Mouse (Mus musculus) adrenal gland (tissue): Measurements from ENCODE around the gene Sgpl1.

Source experiments
- intact Hi-C: fragments of 180-260 bp; cut with DNase I; formaldehyde crosslinking; loops from one replicate; pipeline ENCODE4 v1.15.1; 2025

Gene Sgpl1

DNA sequence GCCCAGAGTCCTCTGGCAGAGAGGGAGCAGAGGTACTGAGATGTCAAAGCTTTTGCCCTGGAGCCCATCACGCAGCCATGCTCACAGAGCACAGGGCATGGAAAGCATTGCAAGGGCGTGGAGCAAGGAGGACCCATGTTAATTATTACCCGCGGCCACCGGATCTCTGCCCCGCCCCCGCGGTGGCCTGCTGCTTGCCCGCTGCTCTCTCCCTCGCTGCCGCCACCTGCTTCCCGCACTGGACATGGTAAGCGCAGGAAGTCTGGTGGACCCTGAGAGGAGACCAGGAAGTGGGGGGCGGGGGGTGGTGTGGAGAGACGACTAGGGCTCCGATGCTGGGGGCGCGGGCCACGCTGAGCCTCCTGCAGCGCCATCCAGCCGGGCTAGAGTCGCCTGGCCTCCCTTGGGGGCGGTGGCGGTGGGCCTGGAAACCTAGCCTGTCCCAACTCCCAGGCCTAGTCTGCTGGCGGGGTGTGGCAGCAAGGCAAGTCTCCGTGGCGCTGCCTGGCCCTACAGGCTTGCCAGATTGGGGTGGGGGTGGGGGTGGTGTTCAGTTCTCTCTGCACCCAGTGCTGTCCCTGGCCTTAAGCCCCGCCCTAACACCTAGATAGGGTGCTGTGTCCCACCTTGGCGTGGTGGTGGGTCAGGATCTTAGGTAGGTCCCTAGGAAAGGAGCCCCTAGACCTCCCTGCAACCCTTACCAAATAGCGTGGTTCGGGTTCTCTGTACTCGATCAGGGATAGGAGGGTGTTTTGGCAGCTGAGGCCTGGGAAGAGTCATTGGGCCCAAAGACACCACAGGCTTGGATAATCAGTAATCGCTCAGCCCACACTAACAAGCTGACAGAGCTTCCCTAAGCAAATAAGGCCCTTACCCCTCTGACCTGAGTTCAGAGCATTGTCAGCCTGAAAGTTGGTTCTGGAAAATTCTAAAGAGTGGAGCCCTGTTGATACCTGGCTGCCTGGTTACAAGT is 58.0 kb downstream of the Sgpl1 start, which contains the start of gene Pcbd1:
TSS of gene Pcbd1 (plus strand) at position 162 of the 973 bp plus-strand sequence.
- intact Hi-C loops: no loop called here

GRCm38 (mm10) chr10:61088468-61088867 is 59.0 kb downstream of the Sgpl1 start:
- intact Hi-C loops: no loop called here

DNA sequence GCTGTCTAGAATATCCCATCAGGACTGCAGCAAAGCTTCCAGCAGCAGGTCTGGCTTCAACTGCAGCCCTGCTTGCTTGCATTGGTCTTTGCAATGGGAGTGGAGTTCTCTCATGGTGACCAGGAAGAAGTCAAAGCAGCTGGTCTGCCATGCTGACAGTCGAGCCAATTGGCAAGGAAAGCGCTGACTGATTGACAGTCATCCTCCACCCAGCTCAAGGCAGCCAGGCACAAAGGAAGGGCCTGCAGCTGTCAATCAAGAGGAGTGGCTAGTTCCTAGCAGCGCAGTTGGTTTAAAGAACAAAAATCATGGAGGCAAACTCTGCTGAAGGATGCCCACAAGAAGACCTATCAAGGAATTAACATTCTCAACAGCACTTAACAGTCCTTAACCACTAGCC is 61.0 kb downstream of the Sgpl1 start:
- intact Hi-C loops: no loop called here

DNA sequence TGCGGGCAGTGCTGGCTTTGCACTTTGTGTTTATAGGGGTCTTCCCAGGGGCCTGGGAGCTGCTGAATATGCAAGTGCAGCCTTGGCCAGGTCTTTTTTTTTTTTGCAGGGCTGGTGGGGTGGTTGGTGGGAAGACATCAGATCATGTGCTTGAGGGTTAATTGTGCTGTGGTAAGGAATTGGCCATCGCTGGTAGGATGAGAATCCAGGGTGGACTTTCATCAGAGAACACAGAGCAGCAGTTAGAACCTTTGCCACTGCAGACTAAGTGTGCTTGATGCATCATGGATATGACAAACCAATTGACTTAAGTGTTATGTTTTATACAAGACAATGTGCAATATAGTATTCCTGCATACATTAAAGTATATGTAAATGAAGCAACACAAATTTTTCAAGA is 62.1 kb downstream of the Sgpl1 start:
- intact Hi-C loops: no loop called here

DNA sequence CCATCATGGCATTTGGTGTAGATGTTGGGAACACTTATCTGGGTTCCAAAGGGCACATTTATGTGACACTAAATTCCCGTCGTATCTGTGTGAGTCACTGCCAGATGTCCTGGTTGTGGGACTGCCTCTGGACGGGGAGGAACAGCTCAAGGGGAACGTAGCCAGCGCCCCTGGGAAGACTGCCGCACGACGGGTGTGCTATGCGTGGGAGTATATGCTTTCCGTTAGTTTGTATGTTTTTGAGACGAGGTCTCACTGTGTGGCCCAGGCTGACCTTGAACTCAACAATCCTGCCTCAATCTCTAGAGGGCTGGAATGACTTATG is 66.6 kb downstream of the Sgpl1 start:
- intact Hi-C loops: no loop called here

DNA sequence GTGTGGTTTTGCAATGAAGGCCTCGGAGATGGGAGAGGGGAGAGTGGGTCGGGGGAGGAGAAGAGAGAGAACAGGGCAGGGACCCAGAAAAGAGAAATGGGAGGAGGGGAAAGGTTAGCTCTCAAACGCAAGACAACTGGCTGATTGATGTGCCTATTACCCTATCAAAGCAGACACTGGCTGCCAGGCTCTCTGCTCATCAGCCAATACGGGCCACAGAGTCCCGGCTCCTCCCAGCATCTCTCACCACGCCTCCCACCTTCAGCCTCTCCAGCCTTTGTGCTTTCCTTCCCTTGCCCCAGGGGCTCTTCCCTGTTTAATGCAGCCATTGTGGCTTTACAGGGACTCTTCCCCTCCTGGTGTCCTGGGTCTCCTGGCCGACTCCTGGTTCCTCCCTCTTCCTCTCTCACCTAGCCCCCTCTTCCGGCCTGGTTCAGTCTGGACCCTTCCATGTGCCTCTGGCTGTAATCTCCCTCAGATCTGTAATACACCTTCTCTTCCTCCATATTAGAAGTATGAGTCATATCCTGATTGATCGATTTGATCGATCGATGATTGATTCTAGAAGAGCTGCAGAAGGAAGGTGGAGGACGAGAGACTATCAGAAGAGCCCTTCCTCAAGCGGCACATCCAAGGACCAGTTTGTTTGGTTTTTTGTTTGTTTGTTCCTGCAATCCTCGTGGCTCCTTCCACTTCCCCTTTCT is 67.1 kb downstream of the Sgpl1 start:
- intact Hi-C loops: no loop called here

DNA sequence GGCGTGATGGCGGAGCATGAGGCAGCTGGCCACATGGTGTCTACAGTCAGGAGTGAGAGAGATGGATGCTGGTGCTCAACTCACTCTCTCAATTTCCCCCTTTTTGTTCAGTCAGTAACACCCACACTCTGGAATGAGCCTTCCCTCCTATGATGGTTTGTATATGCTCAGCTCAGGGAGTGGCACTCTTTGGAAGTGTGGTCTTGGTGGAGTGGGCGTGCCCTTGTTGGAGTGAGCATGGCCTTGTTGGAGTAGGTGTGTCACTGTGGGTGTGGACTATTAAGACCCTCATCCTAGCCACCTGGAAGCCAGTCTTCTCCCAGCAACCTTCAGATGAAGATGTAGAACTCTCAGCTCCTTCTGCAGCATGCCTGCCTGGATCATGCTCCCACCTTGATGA is 71.9 kb downstream of the Sgpl1 start:
- intact Hi-C loops: no loop called here

DNA sequence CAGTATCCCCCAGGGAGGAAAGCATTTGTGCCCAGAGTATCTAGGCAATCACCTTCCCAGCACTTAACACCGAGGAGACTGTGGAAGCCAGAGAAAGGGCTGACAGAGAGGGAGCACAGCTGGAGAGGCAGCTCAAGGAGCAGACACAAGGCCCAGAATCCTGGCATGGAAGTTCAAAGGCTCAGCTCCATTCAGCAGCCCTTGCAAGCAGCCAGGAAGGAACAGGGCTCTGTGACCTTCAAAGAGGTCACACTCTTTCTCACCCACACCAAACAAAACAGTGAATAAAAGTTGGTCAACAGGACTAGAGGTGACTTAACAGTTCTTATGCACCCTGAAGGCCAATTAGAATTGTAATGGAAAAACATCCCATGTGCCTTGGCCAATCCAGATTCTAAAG is 72.9 kb downstream of the Sgpl1 start:
- intact Hi-C loops: no loop called here

DNA sequence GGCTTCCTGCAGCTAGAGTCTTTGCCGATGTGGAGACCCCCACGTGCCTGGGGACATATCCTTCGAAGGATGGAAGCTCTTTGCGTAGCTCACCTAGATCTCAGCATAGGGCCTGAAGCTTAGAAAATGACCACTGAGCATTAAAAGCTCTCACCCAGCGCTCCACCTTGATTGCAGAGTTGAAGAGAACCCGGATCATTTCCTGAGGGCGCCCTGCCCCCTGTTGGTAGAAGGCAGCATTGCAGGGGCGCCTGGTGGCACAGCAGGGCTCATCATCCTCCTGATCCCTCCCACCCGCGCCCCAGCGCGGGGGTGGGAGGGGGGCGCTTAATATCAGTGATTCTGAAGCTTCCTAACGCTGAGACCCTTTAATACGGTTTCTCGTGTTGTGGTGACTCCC is 75.2 kb downstream of the Sgpl1 start:
- intact Hi-C loops: no loop called here

- intact Hi-C loops: no loop called here
Measured at GRCm38 (mm10) chr10:61069248-61069647, 78.3 kb downstream of the Sgpl1 start.

DNA sequence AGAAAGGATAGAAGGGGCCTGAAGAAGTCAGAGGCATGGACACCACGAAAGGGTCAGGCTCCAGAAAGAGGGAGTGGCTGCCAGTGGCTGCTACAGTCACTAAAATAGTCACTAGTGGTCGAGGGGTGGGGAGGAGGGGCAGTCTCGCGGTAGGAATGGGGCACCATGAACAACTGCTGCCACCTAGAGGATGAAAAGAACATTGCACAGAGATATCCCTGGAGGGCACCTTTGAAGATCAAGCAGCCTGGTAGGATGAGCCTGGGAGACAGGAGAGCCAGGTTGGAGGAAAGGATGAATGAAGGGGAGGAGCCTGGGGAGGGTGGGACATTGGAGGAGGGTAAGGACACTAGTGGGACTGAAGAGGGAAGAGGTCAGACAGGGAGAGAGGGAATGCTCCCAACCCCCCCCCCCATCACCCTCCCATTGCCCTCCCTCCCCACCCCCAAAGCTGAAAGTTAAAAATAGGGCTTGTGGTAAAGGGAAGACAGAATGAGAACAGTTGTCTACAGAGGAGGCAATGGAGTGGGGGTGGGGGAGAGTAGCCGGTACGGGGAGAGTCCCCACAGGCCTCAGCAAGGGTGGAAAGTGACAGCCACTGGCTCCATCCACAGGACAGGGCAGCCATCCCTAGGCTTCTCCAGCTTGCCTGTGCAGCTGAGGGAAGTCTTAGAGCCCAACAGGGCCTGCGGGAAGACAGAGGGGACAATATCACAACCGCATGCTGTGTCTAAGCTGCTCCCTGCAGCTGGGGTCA is 78.9 kb downstream of the Sgpl1 start:
- intact Hi-C loops: no loop called here

- intact Hi-C loops: no loop called here
Measured at GRCm38 (mm10) chr10:61065287-61066005, 82.1 kb downstream of the Sgpl1 start.

DNA sequence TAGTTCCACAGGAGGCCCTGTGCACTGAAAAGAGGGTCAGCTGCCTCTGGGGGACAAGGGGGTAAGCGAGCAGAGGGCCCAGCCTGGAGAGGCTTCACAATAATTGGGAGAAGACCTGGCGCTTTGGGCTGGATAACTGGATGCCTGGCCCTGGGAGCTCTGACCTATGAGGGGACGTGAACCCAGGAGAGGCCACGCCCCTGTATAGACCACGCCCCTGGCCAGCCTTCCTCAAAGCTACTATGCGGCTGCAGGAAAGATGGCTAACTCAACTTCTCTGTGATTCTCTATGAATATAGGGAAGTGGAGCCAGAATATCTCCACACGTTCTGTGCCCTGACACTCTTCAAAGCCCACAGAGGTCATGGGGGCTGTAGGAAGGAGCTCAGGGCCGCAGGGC is 82.9 kb downstream of the Sgpl1 start:
- intact Hi-C loops: no loop called here

DNA sequence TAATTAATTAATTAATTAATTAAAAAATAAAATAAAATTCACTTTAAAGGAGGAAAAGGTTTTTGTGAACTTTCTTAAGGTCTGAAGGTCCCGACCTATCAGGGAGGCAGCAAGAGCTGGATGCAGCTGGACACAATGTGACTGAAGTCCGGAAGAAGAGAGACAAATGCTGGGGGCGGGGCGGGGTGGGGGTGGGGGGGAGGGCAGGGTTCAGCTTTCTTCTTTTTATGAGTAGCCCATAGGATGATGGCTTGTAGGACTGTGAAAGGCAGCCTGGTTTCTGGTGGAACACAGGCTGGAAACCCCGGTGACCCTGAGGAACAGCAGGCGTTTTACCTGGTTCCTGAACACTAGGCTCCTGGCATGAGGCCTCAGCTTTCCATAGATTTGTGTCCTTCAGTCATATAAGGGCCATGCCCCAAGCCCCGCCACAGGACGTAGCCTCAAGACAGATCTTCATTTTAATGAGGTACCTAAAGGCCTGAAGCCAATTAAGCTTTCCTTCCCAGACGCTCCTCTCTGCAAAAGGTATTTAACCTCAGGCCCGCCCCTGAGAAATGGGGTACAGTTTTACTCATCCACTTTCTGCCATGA is 84.1 kb downstream of the Sgpl1 start:
- intact Hi-C loops: no loop called here

GRCm38 (mm10) chr10:61059543-61060110 is 87.9 kb downstream of the Sgpl1 start:
- intact Hi-C loops: no loop called here

DNA sequence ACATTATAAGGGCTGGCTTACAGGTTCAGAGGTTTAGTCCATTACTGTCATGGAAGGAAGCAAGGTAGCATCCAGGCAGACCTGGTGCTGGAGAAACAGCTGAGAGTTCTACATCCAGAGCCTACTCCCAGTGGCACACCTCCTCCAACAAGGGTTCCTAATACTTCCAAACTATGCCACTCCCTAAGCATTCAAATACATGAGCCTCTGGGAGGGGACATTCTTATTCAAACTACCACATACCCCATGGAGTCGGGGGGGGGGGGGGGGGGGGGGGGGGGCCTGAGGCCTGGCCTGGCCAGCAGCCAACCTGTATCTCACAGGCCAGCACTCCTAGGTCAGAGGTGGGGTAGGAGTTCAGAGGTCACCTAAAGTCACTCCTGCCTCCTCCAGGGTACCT is 88.4 kb downstream of the Sgpl1 start:
- intact Hi-C loops: no loop called here

GRCm38 (mm10) chr10:61056661-61057060 is 90.8 kb downstream of the Sgpl1 start:
- intact Hi-C loops: no loop called here

- intact Hi-C loops: loop anchor here (2.0 to 5.0 kb wide), 3 partner anchors 65 to 273 kb away; no protein-coding TSS in a partner anchor
Measured at GRCm38 (mm10) chr10:61051993-61052613, 95.4 kb downstream of the Sgpl1 start.
